Mouse (Mus musculus) liver, embryonic 14.5 days (tissue): ENCODE measurements at regions not wholly inside any gene's neighbourhood (a gene's known extent, or its start where the extent isn't known, plus 50 kb on each side); places are given as distances from the start of the nearest gene placed in this dataset.

Experiments used
- ATAC-seq: fragments of 200-750 bp; cut with Nextera tagmentation; 2 replicates; pipeline ENCODE4 v1.8.0; 2017; ENCODE audit warnings: moderate number of reproducible peaks, mild to moderate bottlenecking, moderate library complexity; ENCODE audit not compliant: insufficient read depth
- DNase-seq, 3 experiments: peaks; one replicate each; pipeline ENCODE4 v3.0.0-alpha.2; 2012 to 2013; ENCODE audit warnings: low read depth in 3 of 3, low spot score in 3 of 3
- H3K27ac ChIP-seq: fragments of 300-500 bp; sonication (generic); 2 replicates; pipeline ENCODE4 v1.5.1; 2014; ENCODE audit warnings: moderate library complexity, mild to moderate bottlenecking, control low read depth, inconsistent platforms
- H3K27me3 ChIP-seq: fragments of 300-500 bp; sonication (generic); 2 replicates; pipeline ENCODE4 v1.6.1; 2014; ENCODE audit warnings: mild to moderate bottlenecking, low read length, moderate library complexity; ENCODE audit not compliant: control insufficient read depth, insufficient read depth
- H3K36me3 ChIP-seq: fragments of 300-500 bp; sonication (generic); replicated peaks from 2 replicates; pipeline ENCODE4 v1.6.1; 2014; ENCODE audit warnings: low read depth; ENCODE audit not compliant: control insufficient read depth, insufficient read depth
- H3K4me1 ChIP-seq, 2 experiments: fragments of 200-500 bp in 1 of 2; fragments of 300-500 bp in 1 of 2; sonication (generic) in 1 of 2; replicated peaks; 2 replicates each; pipeline ENCODE4 v1.6.1; 2012 to 2014; ENCODE audit warnings: antibody characterized with exemption in 1 of 2, inconsistent platforms in 1 of 2, low read length in 1 of 2; ENCODE audit not compliant: control insufficient read depth in 2 of 2, insufficient read depth in 2 of 2
- H3K4me2 ChIP-seq: fragments of 300-500 bp; sonication (generic); 2 replicates; pipeline ENCODE4 v1.6.1; 2014; ENCODE audit warnings: low read depth, mild to moderate bottlenecking, control low read depth, moderate library complexity
- H3K4me3 ChIP-seq, 2 experiments: fragments of 200-500 bp in 1 of 2; fragments of 300-500 bp in 1 of 2; sonication (generic) in 1 of 2; 2 replicates each; pipeline ENCODE4 v1.5.1; 2012 to 2014; ENCODE audit warnings: low read depth in 2 of 2, low read length in 2 of 2, mild to moderate bottlenecking in 2 of 2, control low read depth in 1 of 2, inconsistent platforms in 1 of 2, moderate library complexity in 1 of 2; ENCODE audit not compliant: insufficient read depth in 1 of 2
- H3K9ac ChIP-seq: fragments of 300-500 bp; sonication (generic); replicated peaks from 2 replicates; pipeline ENCODE4 v1.6.1; 2014; ENCODE audit warnings: mild to moderate bottlenecking, control low read depth, moderate library complexity
- H3K9me3 ChIP-seq: fragments of 300-500 bp; sonication (generic); 2 replicates; pipeline ENCODE4 v1.6.1; 2016; ENCODE audit warnings: low read length, mixed read lengths; ENCODE audit not compliant: control insufficient read depth
- CTCF ChIP-seq: IDR thresholded peaks from 2 replicates; pipeline ENCODE4 v1.5.1; 2016; ENCODE audit warnings: antibody characterized with exemption, low read depth, control low read depth
- EP300 ChIP-seq: IDR thresholded peaks from 2 replicates; pipeline ENCODE4 v1.6.1; 2016; ENCODE audit warnings: antibody characterized with exemption, low read depth
- WGBS: fragments of 180-500 bp; shearing (Covaris S2); extraction: QIAGEN DNeasy Blood & Tissue Kit; methylation state at CpG from one replicate; pipeline ENCODE4 v1.1.7; 2014; ENCODE audit not compliant: insufficient replicate concordance; 5-methylcytosine and 5-hydroxymethylcytosine counted together

- ATAC-seq (no peak), DNase-seq (no peak)
- H3K4me3 ChIP-seq = no peak overlapping the region
- no peak for TF ChIP-seq EP300
- no peak for TF ChIP-seq CTCF
- H3K9ac ChIP-seq = no peak overlapping the region
- WGBS = 77% methylated on average over 9 of the region's 9 CpGs
- H3K36me3 ChIP-seq = no peaks in the 10 kb centered on the region
- H3K4me2 ChIP-seq = no peak overlapping the region
- no peaks in the 10 kb centered on the region for H3K9me3 ChIP-seq
- no peaks in the 10 kb centered on the region for H3K4me1 ChIP-seq
- no peaks in the 10 kb centered on the region for H3K27me3 ChIP-seq
- no peak overlapping the region for H3K27ac ChIP-seq
These were observed 70.8 kb upstream of the Plxnc1 start for GRCm38 (mm10) chr10:95015298-95015951.

GRCm38 (mm10) chr10:95013946-95014345 is 69.3 kb upstream of the Plxnc1 start:
- Histone ChIP-seq H3K36me3 (no peaks in the 10 kb centered on the region), H3K27ac (no peak overlapping the region), H3K4me2 (no peak overlapping the region), H3K4me1 (no peaks in the 10 kb centered on the region), H3K27me3 (no peaks in the 10 kb centered on the region), H3K4me3 (no peak overlapping the region), H3K9me3 (no peaks in the 10 kb centered on the region), H3K9ac (no peak overlapping the region)
- DNase-seq (no peak), ATAC-seq (no peak)
- no peak for TF ChIP-seq CTCF
- no peak for TF ChIP-seq EP300
- WGBS = 69% methylated on average over 4 of the region's 4 CpGs

- Histone ChIP-seq H3K27ac (no peak overlapping the region), H3K4me1 (no peaks in the 10 kb centered on the region), H3K4me2 (no peak overlapping the region), H3K36me3 (no peaks in the 10 kb centered on the region), H3K4me3 (no peak overlapping the region), H3K9me3 (no peaks in the 10 kb centered on the region), H3K9ac (no peak overlapping the region), H3K27me3 (no peaks in the 10 kb centered on the region)
- DNase-seq (no peak), ATAC-seq (no peak)
- no peak for TF ChIP-seq CTCF
- no peak for TF ChIP-seq EP300
- 71% methylated on average over 11 of the region's 11 CpGs for WGBS
These were observed 68.7 kb upstream of the Plxnc1 start for GRCm38 (mm10) chr10:95013213-95013915.

GRCm38 (mm10) chr10:95010333-95010732 is 65.7 kb upstream of the Plxnc1 start:
- no peak overlapping the region for H3K27ac ChIP-seq
- WGBS = 79% methylated on average over 6 of the region's 6 CpGs

GRCm38 (mm10) chr10:95009081-95009480 is 64.4 kb upstream of the Plxnc1 start:
- Histone ChIP-seq H3K4me3 (no peak overlapping the region), H3K27ac (no peak overlapping the region), H3K9ac (no peak overlapping the region), H3K36me3 (no peaks in the 10 kb centered on the region), H3K27me3 (no peaks in the 10 kb centered on the region), H3K9me3 (no peaks in the 10 kb centered on the region), H3K4me2 (no peak overlapping the region), H3K4me1 (no peaks in the 10 kb centered on the region)
- TF ChIP-seq EP300 (no peak), CTCF (no peak)
- no peak for DNase-seq
- WGBS = 48% methylated on average over 1 of the region's 1 CpGs
- no peak for ATAC-seq

More at GRCm38 (mm10) chr10:95010333-95010732, 65.7 kb upstream of the Plxnc1 start:
- Histone ChIP-seq H3K4me2 (no peak overlapping the region), H3K9ac (no peak overlapping the region), H3K4me3 (no peak overlapping the region), H3K9me3 (no peaks in the 10 kb centered on the region), H3K4me1 (no peaks in the 10 kb centered on the region), H3K36me3 (no peaks in the 10 kb centered on the region), H3K27me3 (no peaks in the 10 kb centered on the region)
- TF ChIP-seq EP300 (no peak), CTCF (no peak)
- no peak for ATAC-seq
- no peak for DNase-seq
